Mouse (Mus musculus) embryonic stem cell, embryonic (primary cell): ENCODE data around the gene Stambpl1.

Experiments
- CTCF ChIA-PET, 4 experiments: fragments of 300-600 bp in 2 of 4; fragments of 350-600 bp in 2 of 4; sonication (Branson Sonifier 250); formaldehyde crosslinking; loops; one replicate each; lab custom pipeline; 2022; ENCODE audit warnings: inconsistent platforms in 2 of 4; lab: Charles Lee
- POLR2A ChIA-PET, 4 experiments: fragments of 300-600 bp in 2 of 4; fragments of 350-600 bp in 2 of 4; sonication (Branson Sonifier 250); formaldehyde crosslinking; loops; one replicate each; lab custom pipeline; 2022; ENCODE audit warnings: antibody characterized with exemption in 4 of 4, inconsistent platforms in 1 of 4; lab: Charles Lee

The Stambpl1 gene

DNA sequence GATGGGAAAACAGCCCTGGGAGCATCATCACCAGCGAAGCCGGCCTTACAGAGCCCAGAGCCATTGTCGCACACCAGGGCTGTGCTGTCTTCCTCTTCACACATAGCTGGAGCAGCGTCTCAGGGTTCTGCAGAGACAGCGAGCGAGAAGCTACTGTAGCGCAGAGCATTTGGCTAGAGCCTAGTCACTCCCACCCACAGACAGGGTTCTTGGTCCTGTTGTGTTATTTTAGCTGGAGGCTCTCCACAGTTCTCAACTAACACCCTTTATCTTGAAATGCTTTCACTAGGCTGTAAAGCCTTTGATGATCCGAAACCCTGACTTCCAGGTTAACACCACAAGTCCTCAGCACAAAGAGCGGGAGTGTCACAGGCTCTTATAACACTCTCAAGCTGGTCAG lies 60.4 kb downstream of the Stambpl1 start:
- CTCF ChIA-PET = interaction anchor here in 1 of 4 experiments (2.8 kb wide), 1 partner anchor 8 kb away, joined by 9 read pairs; no protein-coding TSS in a partner anchor
- POLR2A ChIA-PET = interaction anchor here in 1 of 4 experiments (0.6 kb wide), 1 partner anchor 21 kb away, joined by 3 read pairs; no protein-coding TSS in a partner anchor

- ChIA-PET POLR2A (interaction anchor here in 1 of 4 experiments (0.6 to 1.6 kb wide), 2 partner anchors 15 to 1216 kb away, joined by 4 read pairs; no protein-coding TSS in a partner anchor), CTCF (interaction anchor here (0.6 to 2.8 kb wide), 7 partner anchors 10 to 296 kb away, joined by 3 to 13 read pairs (median 4); partner anchors contain the start of gene Ifit2 (in 1 of the 4))
These were observed 62.3 kb downstream of the Stambpl1 start for GRCm38 (mm10) chr19:34254101-34254879.

DNA sequence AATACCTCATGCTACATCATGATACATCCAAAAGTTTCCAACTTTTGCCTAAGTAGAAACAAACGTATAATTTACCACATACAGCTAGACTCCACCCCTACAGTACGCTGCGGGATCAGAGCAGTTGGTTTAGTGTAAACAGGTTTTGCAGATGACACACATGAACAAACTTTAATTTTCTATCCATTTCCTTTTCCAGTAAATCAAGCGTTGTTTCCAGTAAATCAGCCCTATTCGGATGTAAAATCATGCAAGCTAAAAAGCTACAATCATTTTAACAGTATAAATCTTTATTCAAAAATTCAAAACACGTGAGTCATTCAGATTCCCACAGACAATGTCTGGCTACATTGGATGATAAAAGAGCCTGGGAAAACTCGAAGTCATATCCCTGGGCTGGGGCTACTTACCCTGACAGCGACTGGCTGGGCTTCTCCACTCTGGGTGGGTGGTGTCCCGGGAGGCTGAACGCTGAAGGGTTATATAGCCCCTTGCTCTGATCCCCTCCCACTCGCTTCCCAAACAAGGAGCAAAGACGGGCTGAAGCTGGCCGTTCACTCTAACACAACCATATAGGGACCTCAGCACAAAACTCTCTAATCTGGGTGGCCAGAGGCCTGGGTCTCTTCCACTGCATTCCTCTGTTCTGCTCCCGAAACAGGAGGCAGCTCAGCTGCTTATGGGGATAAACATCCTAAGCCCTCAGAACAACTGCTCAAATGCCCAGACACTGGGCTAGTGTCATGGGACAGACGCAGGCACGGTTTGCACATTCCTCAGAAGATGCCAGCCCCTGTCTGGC lies 63.1 kb downstream of the Stambpl1 start, which contains the start of gene Acta2:
Gene Acta2 (minus strand): TSS at position 711 of the 802 bp plus-strand sequence.
- ChIA-PET POLR2A (interaction anchor here in 1 of 4 experiments (0.6 to 1.6 kb wide), 2 partner anchors 14 to 30 kb away, joined by 3 to 4 read pairs; no protein-coding TSS in a partner anchor), CTCF (interaction anchor here (0.6 to 2.8 kb wide), 8 partner anchors 11 to 541 kb away, joined by 3 to 13 read pairs (median 4); partner anchors contain the start of gene Ifit2 (in 1 of the 4))

DNA sequence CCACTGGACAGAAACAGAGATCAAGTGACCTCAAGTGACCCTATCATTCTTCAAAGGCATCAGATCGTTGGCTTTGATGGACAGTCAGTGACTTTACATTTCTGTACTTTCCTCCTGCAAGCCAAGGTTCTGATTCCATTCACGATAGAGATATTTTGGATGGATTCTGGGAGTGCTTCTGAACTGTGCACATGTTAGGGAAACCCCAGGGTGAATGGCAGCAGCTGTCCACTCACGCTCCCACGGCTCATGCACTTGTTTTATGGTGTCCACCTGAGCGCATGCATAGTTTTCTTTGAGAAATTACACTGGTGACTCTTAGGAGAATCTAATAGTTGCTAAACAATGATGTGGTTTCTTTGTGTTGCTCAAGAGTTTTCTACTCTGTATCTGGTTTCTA lies 64.1 kb downstream of the Stambpl1 start:
- ChIA-PET CTCF (interaction anchor here in 1 of 4 experiments (0.6 kb wide), 1 partner anchor 25 kb away, joined by 4 read pairs; no protein-coding TSS in a partner anchor), POLR2A (interaction anchor here in 1 of 4 experiments (0.6 kb wide), 1 partner anchor 31 kb away, joined by 3 read pairs; no protein-coding TSS in a partner anchor)

DNA sequence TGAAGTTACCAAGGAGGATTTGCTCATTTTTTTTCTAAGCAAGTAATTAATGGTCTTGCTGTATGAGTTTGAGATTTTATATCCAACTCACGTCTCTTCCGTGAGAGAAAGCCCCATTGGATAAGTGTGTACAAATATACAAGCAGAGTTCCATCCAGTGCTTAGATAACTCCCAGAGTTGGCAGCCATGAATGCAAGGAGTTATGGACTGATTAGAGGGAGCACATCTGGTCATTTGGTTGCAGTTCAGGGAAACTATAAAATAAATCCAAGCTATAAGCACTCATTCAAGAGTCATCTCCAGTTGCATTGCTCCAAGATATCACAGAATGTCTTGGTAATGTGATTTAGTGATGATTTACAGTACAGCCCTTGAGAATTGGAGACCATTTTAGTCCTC lies 64.9 kb downstream of the Stambpl1 start:
- ChIA-PET POLR2A (no interaction called here), CTCF (no interaction called here)

DNA sequence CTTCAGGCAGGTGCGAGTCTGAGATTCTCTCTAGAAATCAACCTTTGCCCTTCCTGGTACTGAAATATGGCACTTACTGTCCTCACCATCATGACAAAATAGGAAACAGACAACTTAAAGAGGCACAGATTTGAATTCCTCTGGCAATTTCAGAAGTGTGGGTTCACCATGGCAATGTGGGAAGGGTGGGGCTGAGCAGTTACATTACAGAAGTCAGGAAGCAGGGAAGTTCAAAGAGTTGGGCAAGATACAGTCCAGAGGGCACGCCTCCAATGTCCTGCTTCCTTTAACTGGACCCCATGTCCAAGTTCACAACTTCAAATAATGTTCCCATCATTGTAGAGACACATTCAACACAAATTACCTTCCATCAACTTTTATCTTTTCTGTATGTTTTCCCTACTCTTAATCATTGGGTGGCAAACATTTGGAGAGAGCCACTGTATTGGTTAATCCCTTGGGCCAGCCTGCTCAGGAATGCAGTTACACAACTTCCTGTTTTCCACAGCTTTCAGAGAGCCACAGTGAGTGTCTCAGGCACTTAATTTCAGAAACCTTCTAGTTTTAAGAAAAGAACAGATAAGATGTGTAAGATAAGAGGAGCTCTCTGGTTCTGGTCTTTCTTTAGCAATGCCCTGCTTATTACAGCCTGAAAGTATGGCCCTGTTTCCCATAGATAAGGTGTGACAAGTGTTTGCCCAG lies 70.4 kb downstream of the Stambpl1 start:
- CTCF ChIA-PET = no interaction called here
- POLR2A ChIA-PET = no interaction called here

DNA sequence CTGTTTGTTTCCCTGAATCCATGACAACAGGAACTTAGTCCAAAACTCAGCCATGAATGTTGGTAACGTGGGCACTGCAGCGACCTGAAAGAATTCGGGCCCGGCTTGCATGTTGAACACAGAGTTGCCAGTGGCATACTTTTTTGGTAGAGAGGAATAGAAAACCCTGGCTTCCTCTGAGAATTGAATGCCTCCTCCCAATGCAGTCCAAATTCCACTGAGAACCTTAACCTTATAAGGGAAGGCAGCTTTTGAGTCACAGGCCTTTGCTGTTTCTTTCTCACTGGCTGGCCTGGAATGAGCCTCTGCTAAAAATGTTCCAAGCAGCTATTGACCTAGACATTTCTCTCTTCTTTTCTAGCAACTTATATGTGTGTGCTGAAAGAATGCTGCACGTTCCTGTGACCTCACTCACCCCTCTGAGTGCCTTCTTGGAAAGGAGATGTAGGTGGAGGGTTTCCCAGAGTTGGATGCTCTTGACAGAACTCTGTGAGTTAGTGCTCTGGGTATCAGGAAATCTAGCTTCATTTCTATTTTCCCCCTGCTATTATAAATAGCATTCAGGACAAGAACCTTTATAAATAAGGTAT lies 73.7 kb downstream of the Stambpl1 start:
- ChIA-PET CTCF (no interaction called here), POLR2A (no interaction called here)

GRCm38 (mm10) chr19:34268991-34269390 lies 77.0 kb downstream of the Stambpl1 start:
- ChIA-PET CTCF (no interaction called here), POLR2A (interaction anchor here in 1 of 4 experiments (1.3 kb wide), 1 partner anchor 14 kb away, joined by 4 read pairs; the partner anchor contains the start of gene Acta2)

- ChIA-PET CTCF (interaction anchor here in 1 of 4 experiments (0.6 kb wide), 1 partner anchor 819 kb away, joined by 3 read pairs; no protein-coding TSS in a partner anchor), POLR2A (interaction anchor here in 2 of 4 experiments (0.6 to 0.7 kb wide), 2 partner anchors 11 to 1277 kb away, joined by 4 to 5 read pairs; no protein-coding TSS in a partner anchor)
These were observed 78.2 kb downstream of the Stambpl1 start for GRCm38 (mm10) chr19:34270106-34270726.

- ChIA-PET POLR2A (interaction anchor here in 1 of 4 experiments (0.7 kb wide), 1 partner anchor 12 kb away, joined by 4 read pairs; no protein-coding TSS in a partner anchor), CTCF (interaction anchor here in 1 of 4 experiments (0.6 kb wide), 1 partner anchor 819 kb away, joined by 3 read pairs; no protein-coding TSS in a partner anchor)
These were observed 78.9 kb downstream of the Stambpl1 start for GRCm38 (mm10) chr19:34270824-34271464.

GRCm38 (mm10) chr19:34273073-34273472 lies 81.0 kb downstream of the Stambpl1 start:
- ChIA-PET POLR2A (no interaction called here), CTCF (no interaction called here)

DNA sequence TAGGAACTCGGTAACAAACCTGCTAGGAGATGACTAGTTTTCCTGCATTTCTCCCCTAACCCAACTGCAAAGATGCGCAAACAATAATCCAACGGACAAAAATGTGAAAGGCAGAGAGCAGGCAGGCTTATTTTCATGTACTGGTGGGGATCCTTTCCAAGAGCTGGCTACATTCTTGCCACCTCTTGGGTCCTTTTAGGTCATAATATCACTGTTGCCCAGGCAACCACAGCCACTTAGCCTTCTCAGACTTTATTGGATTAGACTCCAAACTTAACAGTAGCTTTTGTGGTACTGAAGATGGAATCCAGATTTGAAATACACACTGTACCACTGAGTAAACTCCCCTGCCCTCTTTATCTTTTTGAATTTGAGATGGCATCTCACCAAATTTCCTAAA lies 86.0 kb downstream of the Stambpl1 start:
- ChIA-PET CTCF (interaction anchor here in 1 of 4 experiments (0.6 kb wide), 1 partner anchor 272 kb away, joined by 3 read pairs; no protein-coding TSS in a partner anchor), POLR2A (interaction anchor here in 1 of 4 experiments (0.9 kb wide), 1 partner anchor 13 kb away, joined by 3 read pairs; the partner anchor contains the start of gene Fas)

DNA sequence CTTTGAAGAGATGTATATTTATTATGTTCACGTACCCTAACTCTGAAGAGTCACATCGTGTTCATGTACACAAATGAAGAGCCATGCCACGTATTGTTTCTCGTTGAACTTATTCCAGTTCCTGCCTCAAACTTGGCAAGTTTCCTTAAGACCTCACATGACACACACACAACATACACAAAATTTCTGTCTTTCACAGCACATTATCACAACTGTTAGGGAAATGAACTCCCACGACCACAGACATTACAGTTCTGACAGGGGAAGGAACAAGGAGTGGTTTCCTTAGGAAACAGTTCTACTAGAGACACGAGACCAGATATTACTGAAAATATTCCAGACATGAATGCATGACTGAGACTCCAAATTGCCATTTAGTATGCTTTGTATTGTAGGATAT lies 91.6 kb downstream of the Stambpl1 start:
- POLR2A ChIA-PET = no interaction called here
- CTCF ChIA-PET = interaction anchor here in 3 of 4 experiments (0.7 to 1.2 kb wide), 3 partner anchors 33 to 132 kb away, joined by 3 to 6 read pairs (median 3); no protein-coding TSS in a partner anchor

GRCm38 (mm10) chr19:34284383-34284782 lies 92.4 kb downstream of the Stambpl1 start:
- CTCF ChIA-PET = interaction anchor here in 3 of 4 experiments (0.7 to 1.2 kb wide), 3 partner anchors 32 to 132 kb away, joined by 3 to 6 read pairs (median 3); no protein-coding TSS in a partner anchor

DNA sequence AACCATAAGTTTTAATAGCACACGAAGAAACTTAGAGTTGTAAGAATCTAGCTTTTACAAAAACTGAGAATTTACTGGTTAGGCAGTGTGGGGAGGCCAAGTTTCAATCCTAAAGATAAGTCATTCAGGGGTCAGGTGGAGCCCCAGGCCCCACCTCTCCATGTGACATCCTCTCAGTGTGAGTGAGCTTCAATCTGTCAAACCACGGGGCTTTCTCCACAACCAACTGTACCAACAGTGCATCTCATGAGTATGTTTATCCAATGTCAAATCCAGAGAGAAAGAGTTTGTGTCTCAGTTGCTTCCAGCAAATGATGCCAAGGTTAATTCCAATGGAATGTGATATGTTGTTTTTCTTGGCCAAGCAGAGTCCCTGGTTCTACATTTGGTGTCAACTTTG lies 92.8 kb downstream of the Stambpl1 start:
- POLR2A ChIA-PET = no interaction called here
- CTCF ChIA-PET = interaction anchor here in 2 of 4 experiments (1.1 to 1.2 kb wide), 2 partner anchors 40 to 133 kb away, joined by 3 to 6 read pairs; no protein-coding TSS in a partner anchor

More at GRCm38 (mm10) chr19:34284383-34284782, 92.4 kb downstream of the Stambpl1 start:
- POLR2A ChIA-PET = interaction anchor here in 1 of 4 experiments (0.5 kb wide), 1 partner anchor 241 kb away, joined by 4 read pairs; no protein-coding TSS in a partner anchor

DNA sequence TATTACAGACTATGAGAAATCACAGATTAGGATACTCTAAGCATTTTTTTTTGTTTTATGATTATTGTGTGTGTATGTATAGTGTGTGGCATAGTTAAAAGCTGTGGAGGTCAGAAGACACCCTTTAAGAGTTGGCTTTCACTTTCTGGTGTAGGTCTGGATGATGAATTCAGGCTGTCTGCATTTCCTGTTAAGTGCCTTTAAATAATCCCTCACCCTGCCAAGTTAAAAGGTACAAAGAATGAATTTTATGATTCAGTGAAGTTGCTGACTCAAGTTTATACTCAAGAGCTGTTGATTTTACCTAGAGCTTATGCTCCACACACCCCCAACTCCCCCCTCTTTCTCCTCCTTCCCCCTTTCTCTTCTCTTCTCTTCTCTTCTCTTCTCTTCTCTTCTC lies 95.2 kb downstream of the Stambpl1 start:
- POLR2A ChIA-PET = no interaction called here
- CTCF ChIA-PET = no interaction called here
